Mouse (Mus musculus) liver, adult 2 months (tissue): ENCODE data around the gene Rtraf.

Source experiments
- CTCF ChIP-seq: fragments of 200-500 bp; IDR thresholded peaks from 2 replicates; pipeline ENCODE4 v1.5.1; 2011; ENCODE audit warnings: low read depth, low read length, control low read depth
- POLR2A ChIP-seq: fragments of 200-500 bp; IDR thresholded peaks from 2 replicates; pipeline ENCODE4 v1.6.1; 2011; ENCODE audit warnings: low read length, control low read depth; ENCODE audit not compliant: insufficient read depth; ENCODE audit errors: extremely low read depth

GRCm38 (mm10) chr14:19763527-19763926, 60.1 kb downstream of the Rtraf start:
- TF ChIP-seq CTCF (no peak), POLR2A (no peak)
